Mouse (Mus musculus) brain, embryonic 18.5 days (tissue): ENCODE measurements around the gene Per2.

Experiments
- DNase-seq: peaks from one replicate; pipeline ENCODE4 v3.0.0-alpha.2; 2012; ENCODE audit warnings: low read depth, low spot score

Per2 gene

DNA sequence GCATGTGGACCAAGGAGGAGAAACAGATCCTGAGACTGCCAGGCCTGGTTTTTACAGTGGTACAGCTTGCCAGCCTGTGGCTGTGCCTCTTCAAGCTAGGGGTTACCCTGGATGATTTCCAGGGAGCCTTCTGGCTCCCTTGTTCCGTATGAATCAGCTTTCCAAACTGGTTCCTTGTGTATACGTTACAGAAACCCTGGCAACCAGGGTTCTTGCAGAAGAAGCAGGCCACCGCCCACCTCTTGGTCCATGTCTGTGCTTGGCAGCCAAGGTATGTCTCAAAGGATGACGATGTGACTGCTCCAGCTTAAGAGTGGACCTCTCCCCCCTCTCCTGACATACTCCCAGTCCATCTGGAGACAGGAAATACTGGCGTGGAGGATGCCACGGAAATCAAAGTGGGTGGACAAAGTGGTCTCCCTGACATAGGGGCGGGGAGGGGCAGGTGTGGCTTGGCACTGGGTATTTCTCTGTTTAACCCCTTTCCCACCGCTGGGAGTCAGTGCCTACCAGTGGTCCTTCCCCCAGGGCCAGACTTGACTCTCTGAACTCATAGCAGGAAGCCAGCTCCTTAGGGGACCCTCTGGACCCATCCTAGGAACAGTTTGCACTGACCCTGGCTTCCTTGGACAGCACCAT, 782 bp downstream of the Per2 start:
- no peak for DNase-seq

- DNase-seq = no peak
These were observed 1.4 kb downstream of the Per2 start for GRCm38 (mm10) chr1:91457698-91458097.

GRCm38 (mm10) chr1:91457116-91457515, 2.0 kb downstream of the Per2 start:
- no peak for DNase-seq

DNA sequence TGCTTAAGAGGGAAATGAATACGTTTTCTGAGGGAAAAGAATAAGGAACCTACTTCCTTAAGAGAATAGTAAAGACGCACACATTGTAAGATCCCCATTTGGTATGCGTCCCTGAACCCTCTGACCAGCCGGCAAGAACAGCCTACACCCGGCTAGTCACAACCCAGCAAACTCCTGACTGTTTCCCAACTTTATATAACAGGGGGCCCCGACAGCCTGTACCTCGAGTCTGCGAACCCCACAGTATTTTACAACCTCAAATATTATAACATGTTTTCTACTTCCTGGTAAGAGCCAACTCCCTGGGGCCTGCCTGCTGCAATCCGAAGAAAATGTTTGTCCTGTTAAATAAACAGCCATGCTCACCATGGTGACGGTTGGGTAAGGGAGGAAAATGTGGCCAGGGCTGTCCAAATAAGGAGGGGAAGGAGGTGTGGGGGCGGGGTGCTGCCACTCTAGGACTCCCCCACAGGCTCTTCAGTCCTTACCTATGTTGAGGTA, 2.8 kb downstream of the Per2 start:
- no peak for DNase-seq

DNA sequence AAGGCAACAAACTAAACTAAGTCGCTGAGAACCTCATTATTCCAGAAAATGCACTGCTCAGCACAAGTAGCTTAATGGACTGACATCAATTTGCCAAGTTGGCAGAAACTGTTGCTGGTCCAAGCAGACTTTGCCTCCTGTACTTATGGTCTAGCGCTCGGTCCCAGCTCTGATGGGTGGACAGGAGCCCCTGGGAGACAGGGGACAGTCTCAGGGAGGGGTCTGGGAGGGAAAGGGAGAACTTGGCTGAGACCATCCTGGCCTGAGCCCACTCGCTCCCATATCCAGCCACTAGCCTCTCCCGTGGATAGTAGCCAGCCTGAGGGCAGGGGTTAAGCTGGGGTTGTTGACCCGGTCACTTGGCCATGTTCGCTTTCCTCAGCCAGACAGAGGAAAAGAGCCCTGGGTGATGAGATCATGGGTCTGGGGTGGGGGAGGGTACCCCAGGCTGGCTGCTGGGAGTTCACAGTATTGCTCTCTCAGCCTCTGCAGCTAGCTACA, 3.4 kb downstream of the Per2 start:
- no peak for DNase-seq

- no peak for DNase-seq
These were observed 4.2 kb downstream of the Per2 start for GRCm38 (mm10) chr1:91454927-91455326.

DNA sequence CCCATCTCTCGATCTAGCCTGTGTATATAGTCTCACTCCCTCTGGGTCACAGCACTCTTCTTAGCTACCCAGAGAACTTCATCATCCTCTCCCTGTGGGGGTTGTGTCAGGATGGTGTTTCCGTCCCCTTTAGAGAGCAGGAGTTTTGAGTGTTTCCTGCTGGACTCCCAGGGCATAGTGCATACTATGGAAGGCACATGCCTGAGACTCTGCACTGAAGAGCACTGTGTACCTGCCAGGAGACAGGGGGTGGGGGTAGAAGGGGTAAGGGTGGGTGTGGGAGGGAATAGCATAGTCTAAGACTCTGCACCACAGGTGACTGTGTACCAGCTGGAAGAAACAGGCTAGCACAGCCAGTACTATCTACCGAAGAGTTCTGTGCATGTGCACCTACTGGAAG, 4.8 kb downstream of the Per2 start:
- no peak for DNase-seq

- no peak for DNase-seq
These were observed 5.2 kb downstream of the Per2 start for GRCm38 (mm10) chr1:91453932-91454331.

DNA sequence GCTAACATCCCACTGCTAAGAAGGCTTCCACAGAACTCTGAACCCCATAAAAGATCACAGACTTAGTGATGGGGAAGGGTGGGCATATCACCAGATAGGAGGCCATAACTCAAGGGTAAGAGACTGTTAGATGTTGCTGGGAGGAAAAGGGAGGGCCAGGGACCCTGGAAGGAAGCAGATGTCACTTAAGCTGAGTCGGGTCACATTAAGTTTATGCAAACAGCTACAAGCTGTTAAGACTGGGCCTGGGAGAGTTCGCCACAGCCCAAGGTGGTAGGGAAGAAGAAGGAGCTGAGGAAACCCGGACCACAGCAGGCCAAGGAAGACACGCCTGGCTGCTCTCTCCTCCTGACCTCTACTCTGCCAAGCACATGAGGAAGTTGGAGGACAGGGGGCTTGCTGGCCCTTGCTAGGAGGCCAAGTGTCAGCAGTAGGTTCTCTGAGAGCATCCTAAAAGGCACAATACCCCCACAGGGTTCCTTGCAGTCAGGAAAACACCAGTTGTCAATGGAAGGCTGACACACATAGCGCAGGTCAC, 7.5 kb downstream of the Per2 start:
- DNase-seq = no peak

DNA sequence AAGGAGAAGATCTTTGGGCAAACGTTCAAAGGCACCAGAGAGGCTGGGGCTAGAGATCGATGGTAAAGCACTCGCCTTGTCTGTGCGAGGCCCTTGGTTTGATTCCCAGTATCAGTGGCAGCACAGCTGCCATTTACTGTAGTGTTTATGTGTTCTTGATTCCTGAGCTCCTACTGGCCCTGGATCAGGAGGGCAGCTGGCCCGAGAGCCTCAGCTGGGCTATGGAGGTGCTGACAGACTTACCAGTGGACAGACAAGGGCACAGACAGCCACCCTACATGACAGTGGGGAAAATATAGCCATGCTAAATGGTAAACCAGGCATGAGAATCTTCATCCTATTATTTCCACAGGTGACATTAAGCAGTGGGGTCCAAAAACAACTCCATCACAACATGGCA, 8.3 kb downstream of the Per2 start:
- DNase-seq = no peak

- DNase-seq = no peak
These were observed 10.4 kb downstream of the Per2 start for GRCm38 (mm10) chr1:91448688-91449087.

DNA sequence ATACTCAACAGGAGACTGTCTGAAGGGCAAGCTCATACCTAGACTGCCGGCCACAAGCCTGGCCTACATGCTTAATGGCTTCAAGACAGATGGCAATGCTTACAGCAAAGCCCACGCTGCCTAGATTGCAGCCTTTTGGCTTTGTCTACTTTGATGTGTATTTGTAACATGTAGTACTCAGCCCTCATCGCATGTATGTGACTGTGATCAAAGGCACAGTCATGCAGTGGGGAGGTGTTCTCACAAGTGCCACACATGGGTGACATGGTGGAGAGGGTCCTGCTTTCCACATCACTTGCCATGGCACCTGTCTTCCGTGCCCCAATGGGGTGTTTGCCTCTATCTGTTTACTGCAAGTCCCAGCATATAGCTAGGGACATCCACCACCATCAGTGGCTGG, 12.6 kb downstream of the Per2 start:
- DNase-seq = no peak

DNA sequence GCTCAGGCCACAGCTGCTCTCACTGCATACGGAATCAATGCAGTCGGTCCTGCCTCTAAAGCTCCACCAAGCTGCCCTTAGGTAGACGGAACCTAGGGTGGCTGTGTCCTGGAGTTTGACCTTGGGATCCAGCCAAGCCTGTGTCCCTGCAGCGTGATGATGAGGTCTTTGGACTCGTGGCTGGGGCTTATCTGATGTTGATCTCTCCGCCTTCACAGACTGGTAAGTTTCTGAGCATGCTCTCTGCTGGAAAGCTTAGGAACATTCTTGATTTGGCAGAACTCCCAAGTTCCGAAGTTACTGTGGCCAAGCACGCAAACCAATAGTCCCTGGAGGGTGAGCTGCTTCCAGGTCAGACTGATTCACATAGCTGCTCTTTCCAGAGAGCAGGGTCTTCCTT, 13.1 kb downstream of the Per2 start:
- DNase-seq = no peak

GRCm38 (mm10) chr1:91444841-91445830, 14.0 kb downstream of the Per2 start:
- no peak for DNase-seq

- DNase-seq = no peak
These were observed 16.7 kb downstream of the Per2 start for GRCm38 (mm10) chr1:91442350-91442990.

GRCm38 (mm10) chr1:91441855-91442254, 17.3 kb downstream of the Per2 start:
- DNase-seq = no peak

GRCm38 (mm10) chr1:91439776-91440175, 19.3 kb downstream of the Per2 start:
- no peak for DNase-seq

GRCm38 (mm10) chr1:91437573-91437972, 21.6 kb downstream of the Per2 start:
- no peak for DNase-seq

DNA sequence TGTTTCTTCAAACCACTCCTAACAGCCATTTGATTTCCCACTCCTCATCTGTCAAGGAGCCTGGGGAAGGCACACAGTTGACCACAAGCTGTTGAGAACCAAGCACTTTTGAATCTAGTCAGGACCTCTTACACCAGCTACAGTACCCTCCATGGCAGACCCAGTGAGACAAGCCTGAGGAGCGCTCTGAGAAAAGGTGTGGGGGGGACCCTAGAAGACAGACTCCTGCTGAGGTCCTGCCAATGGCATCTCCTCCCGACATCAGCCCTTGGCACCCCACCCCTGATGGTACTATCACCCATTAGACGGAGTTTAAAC, 22.1 kb downstream of the Per2 start:
- no peak for DNase-seq

GRCm38 (mm10) chr1:91436380-91437082, 22.6 kb downstream of the Per2 start:
- DNase-seq = no peak

- no peak for DNase-seq
These were observed 23.5 kb downstream of the Per2 start for GRCm38 (mm10) chr1:91435606-91436130.
